Mouse (Mus musculus): ENCODE results near the gene Aifm3.

- TF ChIP-seq CTCF (IDR thresholded peaks at IDR 0.05; ENCODE audit: control insufficient read depth, insufficient read depth, insufficient replicate concordance, low read depth, low read length) (no peak), POLR2A (IDR thresholded peaks at IDR 0.05; ENCODE audit: control insufficient read depth, low read depth, low read length) (no peak)
Measured at GRCm38 (mm10) chr16:17527606-17528005, 38.2 kb downstream of the Aifm3 start.
